Mouse (Mus musculus) forebrain, embryonic 12.5 days (tissue): ENCODE data around the gene Pwwp2a. TPM values are rescaled to one million over a fixed set of nuclear protein-coding genes. Genes with fewer than 3 reads are reported as not detected.

Source experiments
- ATAC-seq: fragments of 200-750 bp; cut with Nextera tagmentation; 2 replicates; pipeline ENCODE4 v1.8.0; 2017; ENCODE audit warnings: moderate TSS enrichment; ENCODE audit not compliant: low FRiP score
- H3K27ac ChIP-seq: fragments of 300-500 bp; sonication (generic); 2 replicates; pipeline ENCODE4 v1.5.1; 2016; ENCODE audit warnings: mild to moderate bottlenecking
- H3K27me3 ChIP-seq: fragments of 300-500 bp; sonication (generic); 2 replicates; pipeline ENCODE4 v1.6.1; 2016; ENCODE audit warnings: mild to moderate bottlenecking
- H3K36me3 ChIP-seq: fragments of 300-500 bp; sonication (generic); replicated peaks from 2 replicates; pipeline ENCODE4 v1.6.1; 2016; ENCODE audit warnings: mild to moderate bottlenecking
- H3K4me1 ChIP-seq: fragments of 300-500 bp; sonication (generic); 2 replicates; pipeline ENCODE4 v1.6.1; 2016
- H3K4me2 ChIP-seq: fragments of 300-500 bp; sonication (generic); 2 replicates; pipeline ENCODE4 v1.6.1; 2016; ENCODE audit warnings: mild to moderate bottlenecking, moderate library complexity
- H3K4me3 ChIP-seq: fragments of 300-500 bp; sonication (generic); replicated peaks from 2 replicates; pipeline ENCODE4 v1.5.1; 2016; ENCODE audit warnings: mild to moderate bottlenecking
- H3K9ac ChIP-seq: fragments of 300-500 bp; sonication (generic); 2 replicates; pipeline ENCODE4 v1.6.1; 2016; ENCODE audit warnings: mild to moderate bottlenecking
- H3K9me3 ChIP-seq: fragments of 300-500 bp; sonication (generic); 2 replicates; pipeline ENCODE4 v1.6.1; 2016
- WGBS: fragments of 180-500 bp; shearing (Covaris S2); methylation state at CpG from one replicate; pipeline ENCODE4 v1.1.7; 2016; 5-methylcytosine and 5-hydroxymethylcytosine counted together
- polyA plus RNA-seq: library from polyadenylated mRNA; unstranded; fragments of >200 nt; fragmentation: Nextera tagmentation; extraction: Ambion mirVana; gene quantifications from 2 replicates; pipeline ENCODE4 v1.2.1, GENCODE M21; 2016

Gene Pwwp2a
- polyA plus RNA-seq, 1 experiment from 2014 or later: 48.4 TPM

- ATAC-seq: no peak
- Histone ChIP-seq H3K9me3 (no peaks in the 10 kb centered on the region), H3K4me1 (no peaks in the 10 kb centered on the region), H3K4me3 (no peak overlapping the region), H3K27me3 (no peaks in the 10 kb centered on the region), H3K36me3 (peaks cover 43% of the 10 kb centered on the region), H3K27ac (no peak overlapping the region), H3K9ac (no peak overlapping the region), H3K4me2 (no peak overlapping the region)
- WGBS: 92% methylated on average over 7 of the region's 7 CpGs
Observed at GRCm38 (mm10) chr11:43728737-43729301, 47.0 kb downstream of the Pwwp2a start.

GRCm38 (mm10) chr11:43747233-43748226 lies 65.7 kb downstream of the Pwwp2a start, which contains the start of gene Ttc1:
Gene Ttc1, minus strand, starts transcription at chr11:43748008.
- peaks cover 9% of the 10 kb centered on the region for H3K4me1 ChIP-seq
- H3K9me3 ChIP-seq: no peaks in the 10 kb centered on the region
- H3K4me2 ChIP-seq: peak within 1 kb of the TSS; percentile 87
- H3K27me3 ChIP-seq: no peaks in the 10 kb centered on the region; the same call in 1 of the 2 replicates
- peak within 1 kb of the TSS; percentile 77 for H3K9ac ChIP-seq
- peak within 1 kb of the TSS; percentile 72 for H3K4me3 ChIP-seq
- peak within 1 kb of the TSS; percentile 10; the same call in 1 of the 2 replicates for H3K27ac ChIP-seq
- peak; percentile 99 for ATAC-seq
- H3K36me3 ChIP-seq: peaks cover 23% of the 10 kb centered on the region
- WGBS: 3% methylated on average over 47 of the region's 47 CpGs

- H3K27me3 ChIP-seq: peaks cover 4% of the 10 kb centered on the region
- ATAC-seq: no peak
- H3K36me3 ChIP-seq: no peaks in the 10 kb centered on the region
- H3K27ac ChIP-seq: no peak overlapping the region
- H3K4me2 ChIP-seq: no peak overlapping the region
- H3K9ac ChIP-seq: no peak overlapping the region
- no peak overlapping the region for H3K4me3 ChIP-seq
- no peaks in the 10 kb centered on the region for H3K9me3 ChIP-seq
- H3K4me1 ChIP-seq: peaks cover 8% of the 10 kb centered on the region
- 71% methylated on average over 2 of the region's 2 CpGs for WGBS
Observed at GRCm38 (mm10) chr11:43751542-43751941, 69.7 kb downstream of the Pwwp2a start.

GRCm38 (mm10) chr11:43754568-43754967 lies 72.8 kb downstream of the Pwwp2a start:
- WGBS: 87% methylated on average over 1 of the region's 1 CpGs
- Histone ChIP-seq H3K36me3 (no peaks in the 10 kb centered on the region), H3K27me3 (peaks cover 7% of the 10 kb centered on the region), H3K4me1 (no peaks in the 10 kb centered on the region), H3K4me3 (no peak overlapping the region), H3K4me2 (no peak overlapping the region), H3K9ac (no peak overlapping the region), H3K27ac (no peak overlapping the region), H3K9me3 (no peaks in the 10 kb centered on the region)
- ATAC-seq: no peak

- H3K9ac ChIP-seq: no peak overlapping the region
- H3K4me2 ChIP-seq: no peak overlapping the region
- H3K9me3 ChIP-seq: no peaks in the 10 kb centered on the region
- H3K4me1 ChIP-seq: no peaks in the 10 kb centered on the region
- H3K27me3 ChIP-seq: peaks cover 7% of the 10 kb centered on the region
- no peak for ATAC-seq
- no peaks in the 10 kb centered on the region for H3K36me3 ChIP-seq
- no peak overlapping the region for H3K27ac ChIP-seq
- H3K4me3 ChIP-seq: no peak overlapping the region
- 68% methylated on average over 5 of the region's 5 CpGs for WGBS
Observed at GRCm38 (mm10) chr11:43755411-43755810, 73.6 kb downstream of the Pwwp2a start.

GRCm38 (mm10) chr11:43758436-43758835 lies 76.6 kb downstream of the Pwwp2a start:
- Histone ChIP-seq H3K4me3 (no peak overlapping the region), H3K9me3 (no peaks in the 10 kb centered on the region), H3K36me3 (no peaks in the 10 kb centered on the region), H3K27ac (no peak overlapping the region), H3K4me1 (no peaks in the 10 kb centered on the region), H3K4me2 (no peak overlapping the region), H3K27me3 (peaks cover 17% of the 10 kb centered on the region), H3K9ac (no peak overlapping the region)
- WGBS: 78% methylated on average over 2 of the region's 2 CpGs
- ATAC-seq: no peak

- ATAC-seq: peak; percentile 81
- Histone ChIP-seq H3K4me2 (peak overlapping the region; percentile 80), H3K36me3 (no peaks in the 10 kb centered on the region), H3K4me3 (peak overlapping the region; percentile 47), H3K27me3 (peaks cover 39% of the 10 kb centered on the region), H3K4me1 (0 out of 2 replicates have a peak, but pooled peaks cover 3% of the 10 kb centered on the region), H3K9me3 (no peaks in the 10 kb centered on the region), H3K27ac (no peak overlapping the region), H3K9ac (peak overlapping the region; percentile 33; the same call in 1 of the 2 replicates)
- 6% methylated on average over 37 of the region's 37 CpGs for WGBS
Observed at GRCm38 (mm10) chr11:43766922-43767648, 85.3 kb downstream of the Pwwp2a start.

GRCm38 (mm10) chr11:43767749-43768148 lies 86.0 kb downstream of the Pwwp2a start:
- H3K4me2 ChIP-seq: no peak overlapping the region
- WGBS: 79% methylated on average over 11 of the region's 11 CpGs

GRCm38 (mm10) chr11:43770110-43770509 lies 88.3 kb downstream of the Pwwp2a start:
- 87% methylated on average over 4 of the region's 4 CpGs for WGBS
- Histone ChIP-seq H3K4me2 (no peak overlapping the region), H3K9ac (no peak overlapping the region), H3K27me3 (peaks cover 36% of the 10 kb centered on the region), H3K4me3 (no peak overlapping the region), H3K4me1 (0 out of 2 replicates have a peak, but pooled peaks cover 3% of the 10 kb centered on the region), H3K36me3 (no peaks in the 10 kb centered on the region), H3K27ac (no peak overlapping the region), H3K9me3 (no peaks in the 10 kb centered on the region)
- no peak for ATAC-seq

More at GRCm38 (mm10) chr11:43767749-43768148, 86.0 kb downstream of the Pwwp2a start:
- no peaks in the 10 kb centered on the region for H3K9me3 ChIP-seq
- H3K36me3 ChIP-seq: no peaks in the 10 kb centered on the region
- no peak overlapping the region for H3K4me3 ChIP-seq
- peaks cover 36% of the 10 kb centered on the region for H3K27me3 ChIP-seq
- no peak overlapping the region for H3K27ac ChIP-seq
- H3K9ac ChIP-seq: no peak overlapping the region
- no peak for ATAC-seq
- H3K4me1 ChIP-seq: 0 out of 2 replicates have a peak, but pooled peaks cover 3% of the 10 kb centered on the region

Other genes starting within 250 kb of the Pwwp2a start
- 62.8 and 66.9 TPM in 2 replicates for gene Slu7, start 248.3 kb upstream of the Pwwp2a start, polyA plus RNA-seq
- 1.7 and 2.1 TPM in 2 replicates for gene C1qtnf2, start 207.7 kb upstream of the Pwwp2a start, polyA plus RNA-seq
- gene Ccnjl, start 153.2 kb upstream of the Pwwp2a start, polyA plus RNA-seq: 20.6 and 22.1 TPM in 2 replicates
- 5.8 and 6.1 TPM in 2 replicates for gene 4933415A04Rik, start 95.0 kb upstream of the Pwwp2a start, polyA plus RNA-seq
- gene Fabp6, start 80.5 kb upstream of the Pwwp2a start, polyA plus RNA-seq: not detected in 2 replicates
- gene Ttc1, start 66.0 kb downstream of the Pwwp2a start, polyA plus RNA-seq: 77.5 and 83.9 TPM in 2 replicates
- gene Adra1b, start 219.2 kb downstream of the Pwwp2a start, polyA plus RNA-seq: 0.37 and 0.67 TPM in 2 replicates